Mouse (Mus musculus) G1E (cell line): ENCODE results near the gene Akap6.

Experiments
- CTCF ChIP-seq: IDR thresholded peaks from 2 replicates; pipeline ENCODE4 v1.5.1; 2012; ENCODE audit warnings: low read depth, low read length, inconsistent platforms, mixed read lengths
- TAL1 ChIP-seq: conservative IDR thresholded peaks from 2 replicates; pipeline ENCODE4 v1.6.1; 2012; ENCODE audit warnings: low read depth, low read length, inconsistent platforms, mixed read lengths

- no peak for TF ChIP-seq CTCF
- no peak for TF ChIP-seq TAL1
These were observed 10.5 kb upstream of the Akap6 start for GRCm38 (mm10) chr12:52688712-52689111.
